Mouse (Mus musculus): ENCODE measurements around the gene Efcab9. TPM values are rescaled to one million over a fixed set of nuclear protein-coding genes. Genes with fewer than 3 reads are reported as not detected.

Gene Efcab9
- polyA plus RNA-seq, 1 experiment from 2014 or later, result 0.31 TPM

DNA sequence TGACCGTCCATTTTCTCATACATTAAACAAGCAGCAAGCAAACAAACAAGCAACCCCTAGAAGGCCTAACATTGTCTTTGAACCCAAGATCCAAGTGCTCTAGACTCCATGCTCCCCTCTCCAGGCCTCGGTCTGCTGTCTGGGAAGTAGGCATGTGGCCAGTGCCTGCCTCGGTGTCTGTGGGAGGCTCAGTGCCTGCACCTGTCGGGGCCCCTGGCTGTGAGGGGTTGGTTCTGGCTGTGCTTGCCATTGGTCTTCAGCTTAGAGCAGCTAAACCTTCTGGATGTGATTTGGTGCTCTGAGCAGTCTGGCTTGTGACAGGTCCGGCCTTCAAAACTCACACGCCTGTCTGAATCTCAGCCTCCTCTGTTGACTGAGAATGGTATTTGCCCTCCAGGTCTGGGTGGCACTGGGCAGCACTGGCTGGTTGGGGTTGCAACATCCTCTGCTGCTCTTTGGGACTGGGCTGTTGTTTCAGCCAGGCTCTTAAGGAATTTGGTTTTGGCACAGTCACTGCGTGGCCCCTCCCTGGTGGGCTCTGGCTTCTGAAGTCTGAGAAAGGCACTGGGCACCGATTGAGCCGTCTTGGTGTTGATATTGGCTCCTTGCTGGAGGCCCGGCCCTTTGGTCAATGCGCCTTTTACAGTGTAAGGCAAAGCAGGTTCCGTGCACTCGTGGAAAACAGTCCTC is 20.7 kb upstream of the Efcab9 start:
- H3K36me3 ChIP-seq (ENCODE audit: control insufficient read depth, insufficient read depth, low read length), result no peaks in the 10 kb centered on the region
- H3K9me3 ChIP-seq (ENCODE audit: control insufficient read depth, low read length), result no peaks in the 10 kb centered on the region
- ATAC-seq (ENCODE audit: low read depth) (no peak), DNase-seq (ENCODE audit: low spot score) (peak; percentile 75)
- H3K9ac ChIP-seq (ENCODE audit: low read depth, low read length), result peak overlapping the region; percentile 40
- WGBS, result 55% methylated on average over 13 of the region's 13 CpGs
- H3K27ac ChIP-seq (replicated peaks; ENCODE audit: low read depth, low read length), result peak overlapping the region; percentile 78
- peaks cover 37% of the 10 kb centered on the region for H3K4me1 ChIP-seq (ENCODE audit: control insufficient read depth, insufficient read depth, low read length)
- no peak overlapping the region for H3K4me3 ChIP-seq (ENCODE audit: low read depth, low read length)
- H3K27me3 ChIP-seq (replicated peaks; ENCODE audit: control insufficient read depth, insufficient read depth, low read length), result no peaks in the 10 kb centered on the region
- no peak overlapping the region for H3K4me2 ChIP-seq (ENCODE audit: low read depth, low read length)

DNA sequence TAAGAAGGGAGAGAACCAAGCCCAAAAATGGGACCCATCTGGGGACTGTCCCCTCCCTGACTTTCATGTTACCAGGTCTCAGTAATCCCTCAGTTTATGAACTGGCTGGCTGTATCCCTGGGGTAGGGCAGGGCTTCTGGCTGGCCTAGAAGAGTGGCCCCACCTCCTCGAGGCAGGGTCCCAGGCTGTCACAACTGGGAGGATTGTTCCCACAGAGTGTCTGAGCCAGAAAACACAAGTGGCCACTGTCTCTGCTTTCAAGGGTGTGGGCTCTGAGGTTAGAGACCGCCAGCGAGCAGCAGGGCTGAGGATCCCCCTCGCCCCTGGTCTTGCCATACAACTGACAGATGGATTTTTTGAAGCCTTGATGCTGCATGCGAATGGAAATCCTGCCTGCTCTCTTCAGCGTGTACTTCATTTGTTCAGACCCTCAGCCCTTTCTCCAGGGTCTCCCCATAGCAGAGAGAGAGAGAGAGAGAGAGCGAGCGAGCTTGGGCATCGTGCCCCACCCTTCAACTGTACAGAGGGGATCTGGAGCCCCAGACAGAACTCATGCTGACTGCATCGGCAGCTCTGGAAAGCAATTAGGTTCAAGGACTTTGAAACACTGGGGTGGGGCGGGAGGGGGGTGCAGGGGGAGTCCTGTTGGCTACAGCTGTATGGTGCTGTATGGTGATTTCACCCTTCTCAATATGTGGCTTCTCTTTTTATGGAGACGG is 19.9 kb upstream of the Efcab9 start:
- Histone ChIP-seq H3K27me3 (replicated peaks; ENCODE audit: control insufficient read depth, insufficient read depth, low read length) (no peaks in the 10 kb centered on the region), H3K36me3 (ENCODE audit: control insufficient read depth, insufficient read depth, low read length) (no peaks in the 10 kb centered on the region), H3K9me3 (ENCODE audit: control insufficient read depth, low read length) (no peaks in the 10 kb centered on the region), H3K4me1 (ENCODE audit: control insufficient read depth, insufficient read depth, low read length) (peaks cover 37% of the 10 kb centered on the region), H3K9ac (ENCODE audit: low read depth, low read length) (no peak overlapping the region), H3K4me3 (ENCODE audit: low read depth, low read length) (no peak overlapping the region), H3K4me2 (ENCODE audit: low read depth, low read length) (no peak overlapping the region), H3K27ac (replicated peaks; ENCODE audit: low read depth, low read length) (peak overlapping the region; percentile 78)
- peak; percentile 73 for DNase-seq (ENCODE audit: low spot score)
- 41% methylated on average over 12 of the region's 12 CpGs for WGBS
- peak; percentile 69 for ATAC-seq (ENCODE audit: low read depth)

DNA sequence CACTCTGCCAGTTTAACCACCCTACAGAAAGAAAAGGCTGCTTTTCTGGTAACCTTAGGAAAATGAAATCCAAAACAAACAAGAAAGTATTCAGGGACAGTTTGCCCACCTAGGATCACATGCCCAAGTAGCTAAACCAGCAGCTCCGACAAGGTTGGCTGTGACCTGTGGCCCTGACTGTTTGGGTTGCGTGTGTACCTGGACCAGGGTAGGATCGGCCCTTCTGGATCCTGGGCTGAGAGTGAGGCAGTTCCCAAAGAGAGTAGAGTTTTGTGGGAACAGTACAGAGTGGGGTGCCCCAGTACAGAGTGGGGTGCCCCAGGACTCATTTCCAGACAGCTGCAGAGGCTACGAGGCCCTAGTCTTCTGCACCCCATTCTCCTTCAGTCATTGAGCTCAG is 19.2 kb upstream of the Efcab9 start:
- WGBS, result 82% methylated on average over 4 of the region's 4 CpGs
- H3K4me2 ChIP-seq (ENCODE audit: low read depth, low read length), result no peak overlapping the region
- H3K27me3 ChIP-seq (replicated peaks; ENCODE audit: control insufficient read depth, insufficient read depth, low read length), result no peaks in the 10 kb centered on the region
- peak overlapping the region; percentile 78; the same call in 1 of the 2 replicates for H3K27ac ChIP-seq (replicated peaks; ENCODE audit: low read depth, low read length)
- no peaks in the 10 kb centered on the region for H3K9me3 ChIP-seq (ENCODE audit: control insufficient read depth, low read length)
- no peak overlapping the region for H3K4me3 ChIP-seq (ENCODE audit: low read depth, low read length)
- H3K36me3 ChIP-seq (ENCODE audit: control insufficient read depth, insufficient read depth, low read length), result no peaks in the 10 kb centered on the region
- no peak overlapping the region for H3K9ac ChIP-seq (ENCODE audit: low read depth, low read length)
- DNase-seq (ENCODE audit: low spot score), result no peak
- H3K4me1 ChIP-seq (ENCODE audit: control insufficient read depth, insufficient read depth, low read length), result peaks cover 37% of the 10 kb centered on the region
- no peak for ATAC-seq (ENCODE audit: low read depth)

DNA sequence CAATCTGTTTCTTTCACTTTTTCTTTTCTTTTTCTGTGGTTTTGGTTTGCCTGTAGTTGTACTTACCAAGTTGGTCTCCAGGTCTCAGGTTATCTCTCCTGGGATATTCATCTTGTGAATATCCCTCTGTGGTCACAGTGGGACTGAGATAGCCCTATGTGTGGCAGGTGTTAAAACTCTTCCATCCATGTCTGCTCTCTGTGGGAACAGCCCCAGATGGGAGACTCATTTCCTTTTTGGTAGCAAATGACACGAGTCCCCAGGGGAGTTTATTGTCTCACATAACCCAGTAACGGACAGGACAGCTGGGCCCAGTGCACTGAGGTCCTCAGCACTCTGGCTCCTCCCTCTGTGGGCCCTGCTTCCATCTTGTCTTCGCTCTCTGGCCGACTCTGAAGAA is 18.2 kb upstream of the Efcab9 start:
- peaks cover 37% of the 10 kb centered on the region for H3K4me1 ChIP-seq (ENCODE audit: control insufficient read depth, insufficient read depth, low read length)
- no peak overlapping the region for H3K27ac ChIP-seq (replicated peaks; ENCODE audit: low read depth, low read length)
- H3K36me3 ChIP-seq (ENCODE audit: control insufficient read depth, insufficient read depth, low read length), result no peaks in the 10 kb centered on the region
- no peaks in the 10 kb centered on the region for H3K9me3 ChIP-seq (ENCODE audit: control insufficient read depth, low read length)
- ATAC-seq (ENCODE audit: low read depth), result peak; percentile 24; the same call in 1 of the 2 replicates
- no peaks in the 10 kb centered on the region for H3K27me3 ChIP-seq (replicated peaks; ENCODE audit: control insufficient read depth, insufficient read depth, low read length)
- no peak overlapping the region for H3K4me2 ChIP-seq (ENCODE audit: low read depth, low read length)
- H3K4me3 ChIP-seq (ENCODE audit: low read depth, low read length), result no peak overlapping the region
- 63% methylated on average over 4 of the region's 4 CpGs for WGBS
- no peak overlapping the region for H3K9ac ChIP-seq (ENCODE audit: low read depth, low read length)
- DNase-seq (ENCODE audit: low spot score), result peak; percentile 80

DNA sequence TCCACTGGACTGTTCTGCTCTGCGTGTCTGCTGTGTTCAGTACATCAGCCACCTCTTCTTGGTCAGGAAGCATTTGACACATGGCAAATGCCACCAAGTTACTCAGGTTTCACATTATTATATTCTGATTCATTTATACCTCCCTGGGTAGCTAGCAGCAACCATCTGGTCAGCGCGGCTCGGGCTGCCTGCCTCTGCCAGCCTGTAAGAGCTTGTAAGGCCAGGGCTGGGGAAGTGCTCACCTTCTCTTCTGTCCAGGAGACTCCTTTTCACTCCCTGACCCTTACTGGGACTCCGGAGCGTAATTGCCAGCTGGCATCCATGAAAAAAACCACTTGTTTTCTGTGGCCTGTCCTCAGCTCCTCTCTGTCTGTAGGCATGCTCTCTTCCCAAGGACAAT is 17.4 kb upstream of the Efcab9 start:
- DNase-seq (ENCODE audit: low spot score), result no peak
- H3K4me1 ChIP-seq (ENCODE audit: control insufficient read depth, insufficient read depth, low read length), result peaks cover 37% of the 10 kb centered on the region
- 47% methylated on average over 6 of the region's 6 CpGs for WGBS
- no peaks in the 10 kb centered on the region for H3K27me3 ChIP-seq (replicated peaks; ENCODE audit: control insufficient read depth, insufficient read depth, low read length)
- H3K4me2 ChIP-seq (ENCODE audit: low read depth, low read length), result no peak overlapping the region
- H3K9me3 ChIP-seq (ENCODE audit: control insufficient read depth, low read length), result no peaks in the 10 kb centered on the region
- H3K27ac ChIP-seq (replicated peaks; ENCODE audit: low read depth, low read length), result no peak overlapping the region; the same call in 1 of the 2 replicates
- H3K36me3 ChIP-seq (ENCODE audit: control insufficient read depth, insufficient read depth, low read length), result no peaks in the 10 kb centered on the region
- ATAC-seq (ENCODE audit: low read depth), result no peak
- H3K4me3 ChIP-seq (ENCODE audit: low read depth, low read length), result no peak overlapping the region
- H3K9ac ChIP-seq (ENCODE audit: low read depth, low read length), result 0 out of 2 replicates have a peak overlapping the region, but pooled peaks have one; percentile 30

DNA sequence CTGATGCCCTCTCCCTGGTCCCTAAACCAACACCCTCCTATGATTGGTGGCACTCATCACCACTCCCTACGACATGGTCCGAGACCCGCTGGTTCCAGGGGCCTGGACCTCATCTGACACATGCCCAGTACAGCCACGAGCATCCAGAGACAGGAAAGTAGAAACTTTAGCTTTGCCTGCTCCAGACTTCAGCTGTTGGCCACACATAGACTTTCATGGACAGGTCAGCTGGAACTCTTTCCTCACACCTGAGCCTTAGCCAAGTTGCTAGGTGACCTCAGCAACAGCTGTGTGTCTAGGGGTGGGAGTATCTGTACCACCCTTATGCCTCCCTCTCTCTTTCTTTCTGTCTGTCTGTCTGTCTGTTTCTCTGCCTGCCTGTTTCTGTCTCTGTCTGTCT is 16.4 kb upstream of the Efcab9 start:
- DNase-seq (ENCODE audit: low spot score) (no peak), ATAC-seq (ENCODE audit: low read depth) (no peak)
- Histone ChIP-seq H3K36me3 (ENCODE audit: control insufficient read depth, insufficient read depth, low read length) (no peaks in the 10 kb centered on the region), H3K27me3 (replicated peaks; ENCODE audit: control insufficient read depth, insufficient read depth, low read length) (no peaks in the 10 kb centered on the region), H3K27ac (replicated peaks; ENCODE audit: low read depth, low read length) (no peak overlapping the region), H3K9me3 (ENCODE audit: control insufficient read depth, low read length) (no peaks in the 10 kb centered on the region), H3K4me2 (ENCODE audit: low read depth, low read length) (no peak overlapping the region), H3K9ac (ENCODE audit: low read depth, low read length) (no peak overlapping the region), H3K4me3 (ENCODE audit: low read depth, low read length) (no peak overlapping the region), H3K4me1 (ENCODE audit: control insufficient read depth, insufficient read depth, low read length) (peaks cover 36% of the 10 kb centered on the region)
- WGBS, result 85% methylated on average over 4 of the region's 4 CpGs

DNA sequence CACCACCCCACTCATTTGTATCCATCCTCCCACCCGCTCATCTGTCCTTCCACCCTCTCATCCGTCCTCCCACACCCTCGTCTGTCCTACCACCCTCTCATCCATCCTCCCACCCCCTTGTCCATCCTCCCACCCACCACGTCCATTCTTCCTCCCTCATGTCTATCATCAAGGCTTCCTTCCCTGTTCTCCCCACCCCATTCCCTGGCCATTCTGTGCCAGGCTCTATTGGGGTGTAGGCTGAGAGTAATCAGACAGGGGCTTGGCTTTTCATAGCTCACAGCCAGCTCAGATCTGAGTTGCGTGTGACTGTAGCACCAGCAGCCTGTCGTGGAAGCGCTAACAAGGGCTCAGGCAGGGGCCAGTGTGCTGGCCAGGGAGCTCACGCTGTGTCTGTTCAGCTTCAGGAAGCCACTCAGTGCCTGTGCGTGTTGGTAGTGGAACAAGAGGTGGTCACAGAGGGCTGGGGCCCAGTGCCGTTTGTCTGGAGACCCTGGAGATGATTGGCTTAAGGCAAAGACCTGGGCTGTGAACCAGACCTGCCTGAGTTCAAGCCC is 15.6 kb upstream of the Efcab9 start:
- H3K4me3 ChIP-seq (ENCODE audit: low read depth, low read length), result no peak overlapping the region
- H3K9ac ChIP-seq (ENCODE audit: low read depth, low read length), result no peak overlapping the region
- ATAC-seq (ENCODE audit: low read depth), result no peak
- no peak overlapping the region for H3K4me2 ChIP-seq (ENCODE audit: low read depth, low read length)
- no peak for DNase-seq (ENCODE audit: low spot score)
- no peaks in the 10 kb centered on the region for H3K36me3 ChIP-seq (ENCODE audit: control insufficient read depth, insufficient read depth, low read length)
- 74% methylated on average over 10 of the region's 10 CpGs for WGBS
- no peaks in the 10 kb centered on the region for H3K9me3 ChIP-seq (ENCODE audit: control insufficient read depth, low read length)
- no peak overlapping the region for H3K27ac ChIP-seq (replicated peaks; ENCODE audit: low read depth, low read length)
- H3K4me1 ChIP-seq (ENCODE audit: control insufficient read depth, insufficient read depth, low read length), result peaks cover 36% of the 10 kb centered on the region
- H3K27me3 ChIP-seq (replicated peaks; ENCODE audit: control insufficient read depth, insufficient read depth, low read length), result no peaks in the 10 kb centered on the region

DNA sequence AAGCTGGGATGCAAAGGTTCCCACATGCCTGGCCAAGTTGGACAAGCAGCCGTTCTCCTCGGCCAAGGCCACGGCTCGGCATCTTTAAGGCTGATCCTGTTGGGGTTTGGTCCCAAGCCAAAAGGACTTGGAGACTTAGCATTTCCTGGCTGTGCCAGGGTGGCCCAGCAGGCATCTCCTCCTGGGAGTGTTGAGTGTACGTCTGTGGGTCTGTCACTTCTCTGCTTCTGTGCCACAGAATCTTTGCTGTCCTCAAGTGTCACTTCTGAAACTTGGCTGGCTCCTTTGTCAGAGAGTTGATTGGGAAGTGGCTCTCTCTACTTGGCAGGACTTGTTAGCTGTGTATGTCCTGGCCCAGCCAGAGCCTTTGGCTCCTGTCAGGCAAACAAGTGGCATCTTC is 14.6 kb upstream of the Efcab9 start:
- Histone ChIP-seq H3K27me3 (replicated peaks; ENCODE audit: control insufficient read depth, insufficient read depth, low read length) (no peaks in the 10 kb centered on the region), H3K27ac (replicated peaks; ENCODE audit: low read depth, low read length) (no peak overlapping the region), H3K9me3 (ENCODE audit: control insufficient read depth, low read length) (no peaks in the 10 kb centered on the region), H3K4me2 (ENCODE audit: low read depth, low read length) (no peak overlapping the region), H3K36me3 (ENCODE audit: control insufficient read depth, insufficient read depth, low read length) (no peaks in the 10 kb centered on the region), H3K9ac (ENCODE audit: low read depth, low read length) (no peak overlapping the region), H3K4me1 (ENCODE audit: control insufficient read depth, insufficient read depth, low read length) (peaks cover 28% of the 10 kb centered on the region), H3K4me3 (ENCODE audit: low read depth, low read length) (no peak overlapping the region)
- DNase-seq (ENCODE audit: low spot score) (no peak), ATAC-seq (ENCODE audit: low read depth) (no peak)
- WGBS, result 57% methylated on average over 5 of the region's 5 CpGs
